Mouse (Mus musculus) MEL (cell line): ENCODE measurements around the gene Creb3l1. TPM values are rescaled to one million over a fixed set of nuclear protein-coding genes. Genes with fewer than 3 reads are reported as not detected.

Source experiments
- DNase-seq: peaks from one replicate; pipeline ENCODE4 v3.0.0; 2011; ENCODE audit warnings: low read depth, low spot score
- H3K27ac ChIP-seq: 2 replicates; pipeline ENCODE4 v1.5.1; 2012; ENCODE audit warnings: low read depth, mild to moderate bottlenecking, control low read depth, low read length, moderate library complexity; ENCODE audit not compliant: control insufficient read depth
- H3K27me3 ChIP-seq, 2 experiments: fragments of 150-350 bp in 1 of 2; sonication (generic) in 1 of 2; 2 replicates each; pipeline ENCODE4 v1.6.1; 2012; ENCODE audit warnings: low read length in 2 of 2, mild to moderate bottlenecking in 2 of 2, improper control_type of control experiment in 1 of 2, moderate library complexity in 1 of 2; ENCODE audit not compliant: insufficient read depth in 2 of 2, control insufficient read depth in 1 of 2
- H3K36me3 ChIP-seq, 2 experiments: 2 replicates each; pipeline ENCODE4 v1.6.1; 2012 to 2014; ENCODE audit warnings: low read length in 2 of 2, improper control_type of control experiment in 1 of 2, inconsistent platforms in 1 of 2, mild to moderate bottlenecking in 1 of 2; ENCODE audit not compliant: insufficient read depth in 2 of 2, control insufficient read depth in 1 of 2
- H3K4me1 ChIP-seq, 2 experiments: fragments of 150-350 bp in 1 of 2; sonication (generic) in 1 of 2; 2 replicates each; pipeline ENCODE4 v1.6.1; 2012; ENCODE audit warnings: low read length in 2 of 2, improper control_type of control experiment in 1 of 2, mild to moderate bottlenecking in 1 of 2; ENCODE audit not compliant: insufficient read depth in 2 of 2, control insufficient read depth in 1 of 2
- H3K4me3 ChIP-seq, 2 experiments: fragments of 150-350 bp in 1 of 2; sonication (generic) in 1 of 2; 2 replicates each; pipeline ENCODE4 v1.5.1; 2012; ENCODE audit warnings: low read depth in 2 of 2, low read length in 2 of 2, mild to moderate bottlenecking in 2 of 2, moderate library complexity in 2 of 2, control low read depth in 1 of 2, improper control_type of control experiment in 1 of 2; ENCODE audit not compliant: control insufficient read depth in 1 of 2, insufficient read depth in 1 of 2
- H3K79me2 ChIP-seq: 2 replicates; pipeline ENCODE4 v1.6.1; 2012; ENCODE audit warnings: mild to moderate bottlenecking, low read length, moderate library complexity; ENCODE audit not compliant: control insufficient read depth, poor library complexity, insufficient read depth
- H3K9ac ChIP-seq: 2 replicates; pipeline ENCODE4 v1.6.1; 2012; ENCODE audit warnings: low read depth, mild to moderate bottlenecking, control low read depth, low read length, moderate library complexity; ENCODE audit not compliant: control insufficient read depth, poor library complexity, severe bottlenecking
- H3K9me3 ChIP-seq: fragments of 150-350 bp; sonication (generic); replicated peaks from 2 replicates; pipeline ENCODE4 v1.6.1; 2012; ENCODE audit warnings: mild to moderate bottlenecking, low read length, improper control_type of control experiment, moderate library complexity; ENCODE audit not compliant: insufficient read depth
- BHLHE40 ChIP-seq: IDR thresholded peaks from 2 replicates; pipeline ENCODE4 v1.6.1; 2012; ENCODE audit warnings: low read depth, mild to moderate bottlenecking, inconsistent platforms, low read length, improper control_type of control experiment, borderline replicate concordance
- CTCF ChIP-seq, 3 experiments: IDR thresholded peaks in 2 of 3; conservative IDR thresholded peaks in 1 of 3; 2 replicates each; pipeline ENCODE4 v1.5.1; 2011 to 2012; ENCODE audit warnings: low read length in 3 of 3, low read depth in 2 of 3, mild to moderate bottlenecking in 2 of 3, improper control_type of control experiment in 1 of 3, inconsistent platforms in 1 of 3, mixed read lengths in 1 of 3, moderate library complexity in 1 of 3; ENCODE audit not compliant: control insufficient read depth in 1 of 3, insufficient read depth in 1 of 3, poor library complexity in 1 of 3, severe bottlenecking in 1 of 3
- E2F4 ChIP-seq: IDR thresholded peaks from 2 replicates; pipeline ENCODE4 v1.6.1; 2011; ENCODE audit warnings: low read depth, low read length, improper control_type of control experiment, borderline replicate concordance
- EP300 ChIP-seq, 2 experiments: IDR thresholded peaks; 2 replicates each; pipeline ENCODE4 v1.6.1; 2011; ENCODE audit warnings: improper control_type of control experiment in 2 of 2, low read length in 2 of 2, low read depth in 1 of 2, mild to moderate bottlenecking in 1 of 2
- ETS1 ChIP-seq: IDR thresholded peaks from 2 replicates; pipeline ENCODE4 v1.6.1; 2012; ENCODE audit warnings: low read depth, mild to moderate bottlenecking, inconsistent platforms, low read length, improper control_type of control experiment, moderate library complexity
- GABPA ChIP-seq: IDR thresholded peaks from 2 replicates; pipeline ENCODE4 v1.6.1; 2012; ENCODE audit warnings: low read depth, mild to moderate bottlenecking, inconsistent platforms, low read length, improper control_type of control experiment, moderate library complexity
- HCFC1 ChIP-seq: IDR thresholded peaks from 2 replicates; pipeline ENCODE4 v1.6.1; 2012; ENCODE audit warnings: low read depth, mild to moderate bottlenecking, inconsistent platforms, low read length, improper control_type of control experiment, moderate library complexity
- KAT2A ChIP-seq: conservative IDR thresholded peaks from 2 replicates; pipeline ENCODE4 v1.6.1; 2012; ENCODE audit warnings: low read depth, low read length, improper control_type of control experiment, inconsistent platforms
- MAFK ChIP-seq: IDR thresholded peaks from 2 replicates; pipeline ENCODE4 v1.6.1; 2011; ENCODE audit warnings: low read depth, mild to moderate bottlenecking, low read length, improper control_type of control experiment, borderline replicate concordance
- MEF2A ChIP-seq: IDR thresholded peaks from 2 replicates; pipeline ENCODE4 v1.6.1; 2014; ENCODE audit warnings: low read depth, mild to moderate bottlenecking, inconsistent platforms, low read length, improper control_type of control experiment; ENCODE audit not compliant: poor library complexity, insufficient replicate concordance, severe bottlenecking; ENCODE audit errors: extremely low read depth
- NELFE ChIP-seq: IDR thresholded peaks from 2 replicates; pipeline ENCODE4 v1.6.1; 2011; ENCODE audit warnings: low read depth, low read length, improper control_type of control experiment
- NRF1 ChIP-seq: IDR thresholded peaks from 2 replicates; pipeline ENCODE4 v1.6.1; 2014; ENCODE audit warnings: low read depth, mild to moderate bottlenecking, inconsistent platforms, low read length, improper control_type of control experiment, moderate library complexity; ENCODE audit not compliant: poor library complexity, insufficient read depth, severe bottlenecking
- POLR2A ChIP-seq, 2 experiments: IDR thresholded peaks; 2 replicates each; pipeline ENCODE4 v1.6.1; 2011 to 2012; ENCODE audit warnings: low read length in 2 of 2, mild to moderate bottlenecking in 2 of 2, control low read depth in 1 of 2, improper control_type of control experiment in 1 of 2, low read depth in 1 of 2, moderate library complexity in 1 of 2; ENCODE audit not compliant: control insufficient read depth in 1 of 2, insufficient read depth in 1 of 2, poor library complexity in 1 of 2
- POLR2AphosphoS2 ChIP-seq: IDR thresholded peaks from 2 replicates; pipeline ENCODE4 v1.6.1; 2011; ENCODE audit warnings: low read length, improper control_type of control experiment
- POLR2AphosphoS5 ChIP-seq: IDR thresholded peaks from 2 replicates; pipeline ENCODE4 v1.6.1; 2012; ENCODE audit warnings: low read depth, borderline replicate concordance, mild to moderate bottlenecking, inconsistent platforms, low read length, moderate library complexity, mixed read lengths
- RAD21 ChIP-seq: IDR thresholded peaks from 2 replicates; pipeline ENCODE4 v1.6.1; 2011; ENCODE audit warnings: mild to moderate bottlenecking, low read depth, low read length, improper control_type of control experiment
- RCOR1 ChIP-seq: IDR thresholded peaks from 2 replicates; pipeline ENCODE4 v1.6.1; 2012; ENCODE audit warnings: low read depth, mild to moderate bottlenecking, inconsistent platforms, low read length, improper control_type of control experiment
- SMC3 ChIP-seq: IDR thresholded peaks from 2 replicates; pipeline ENCODE4 v1.6.1; 2011; ENCODE audit warnings: low read depth, low read length, improper control_type of control experiment
- TAL1 ChIP-seq: IDR thresholded peaks from 2 replicates; pipeline ENCODE4 v1.6.1; 2012; ENCODE audit warnings: mild to moderate bottlenecking, inconsistent platforms, low read length, moderate library complexity, mixed read lengths
- TBP ChIP-seq: IDR thresholded peaks from 2 replicates; pipeline ENCODE4 v1.8.0; 2011; ENCODE audit warnings: low read depth, low read length, improper control_type of control experiment
- ZMIZ1 ChIP-seq: IDR thresholded peaks from 2 replicates; pipeline ENCODE4 v1.6.1; 2012; ENCODE audit warnings: low read depth, mild to moderate bottlenecking, inconsistent platforms, low read length, improper control_type of control experiment, moderate library complexity
- ZNF384 ChIP-seq: IDR thresholded peaks from 2 replicates; pipeline ENCODE4 v1.6.1; 2012; ENCODE audit warnings: low read depth, mild to moderate bottlenecking, inconsistent platforms, low read length, improper control_type of control experiment
- polyA plus RNA-seq, 2 experiments: library from polyadenylated mRNA; stranded (reverse) in 1 of 2; unstranded in 1 of 2; fragments of >175 nt in 1 of 2; fragments of >200 nt in 1 of 2; gene quantifications; 2 replicates each; pipeline versions ENCODE4 v1.2.1 to v1.2.4; 2012; ENCODE audit warnings: low replicate concordance in 2 of 2, low read depth in 1 of 2; ENCODE audit not compliant: insufficient read length in 2 of 2, insufficient read depth in 1 of 2, missing spikeins in 1 of 2
- total RNA-seq: library from RNA; depleted of rRNA; stranded (reverse); fragments of 300-350 nt; gene quantifications from 2 replicates; pipeline ENCODE4 v1.2.3, GENCODE M21; 2012

The Creb3l1 gene
- total and polyA plus RNA-seq, 3 experiments: 0.12 to 9.1 TPM; not detected in 1

DNA sequence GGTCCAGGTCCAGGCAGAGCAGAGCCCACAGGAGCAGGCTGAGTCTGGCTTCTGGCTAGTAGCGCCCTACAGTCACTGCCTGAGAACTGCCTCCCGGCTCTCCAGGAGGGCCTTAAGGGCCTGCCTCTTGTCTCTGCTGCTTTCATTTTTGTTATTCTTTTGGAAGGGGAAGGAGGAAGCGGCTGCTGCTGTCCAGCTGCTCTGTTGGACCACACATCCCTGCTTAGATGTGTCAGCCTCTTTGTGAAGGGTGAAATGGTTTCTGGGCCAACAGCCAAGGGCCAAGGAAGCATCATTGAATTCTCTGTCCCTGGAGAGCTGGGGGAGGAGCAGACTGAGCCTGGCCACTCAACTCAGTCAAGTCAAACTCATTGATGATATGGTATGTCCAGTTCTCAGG is 7.3 kb downstream of the Creb3l1 start:
- no peaks in the 10 kb centered on the region for H3K79me2 ChIP-seq
- H3K27me3 ChIP-seq: no peaks in the 10 kb centered on the region
- DNase-seq: no peak
- no peaks in the 10 kb centered on the region for H3K36me3 ChIP-seq
- H3K9ac ChIP-seq: no peak overlapping the region
- no peaks in the 10 kb centered on the region for H3K9me3 ChIP-seq
- H3K4me1 ChIP-seq: no peaks in the 10 kb centered on the region
- no peak overlapping the region for H3K27ac ChIP-seq
- no peak for TF ChIP-seq NRF1
- TF ChIP-seq RCOR1: no peak
- no peak overlapping the region for H3K4me3 ChIP-seq

GRCm38 (mm10) chr2:92014891-92015290 is 9.4 kb downstream of the Creb3l1 start:
- no peaks in the 10 kb centered on the region for H3K27me3 ChIP-seq
- H3K9ac ChIP-seq: no peak overlapping the region
- no peak for DNase-seq
- no peak overlapping the region for H3K27ac ChIP-seq
- no peaks in the 10 kb centered on the region for H3K9me3 ChIP-seq
- no peak for TF ChIP-seq ZNF384
- peak; percentile 24 for TF ChIP-seq SMC3
- peak in 2 of 3 experiments; percentile 49 to 63; a peak in 5 of 6 replicates for TF ChIP-seq CTCF (IDR thresholded peaks at IDR 0.05 in 2 of 3, conservative IDR thresholded peaks at IDR 0.05 in 1 of 3; ENCODE audit: control insufficient read depth in 1 of 3, insufficient read depth in 1 of 3, low read depth in 2 of 3, low read length in 3 of 3, poor library complexity in 1 of 3, severe bottlenecking in 1 of 3)
- no peaks in the 10 kb centered on the region for H3K79me2 ChIP-seq
- no peaks in the 10 kb centered on the region for H3K4me1 ChIP-seq
- no peak overlapping the region for H3K4me3 ChIP-seq
- no peaks in the 10 kb centered on the region for H3K36me3 ChIP-seq

DNA sequence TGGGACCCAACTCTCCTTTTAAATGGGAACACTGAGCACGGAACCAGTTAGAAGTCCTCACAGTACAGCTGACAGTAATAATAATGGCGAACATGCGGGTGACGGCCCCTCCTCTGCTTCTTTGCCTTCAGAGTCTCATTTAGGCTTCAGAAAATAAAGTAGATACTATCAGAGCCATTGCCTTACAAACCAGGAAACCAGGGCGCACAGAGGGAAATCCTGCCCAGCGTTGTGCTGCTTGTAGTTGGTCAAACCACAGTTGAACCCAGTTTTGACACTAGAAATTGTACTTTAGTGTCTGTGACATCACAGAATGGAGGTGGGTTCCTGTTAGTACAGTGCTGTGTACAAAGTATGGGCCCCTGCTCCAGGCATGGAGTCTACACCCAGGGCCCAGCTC is 10.1 kb downstream of the Creb3l1 start:
- H3K36me3 ChIP-seq: no peaks in the 10 kb centered on the region
- 0 out of 4 replicates have a peak, but pooled peaks cover 0 to under 1% of the 10 kb centered on the region in 2 experiments for H3K4me1 ChIP-seq
- no peaks in the 10 kb centered on the region for H3K9me3 ChIP-seq
- no peak overlapping the region for H3K9ac ChIP-seq
- H3K79me2 ChIP-seq: no peaks in the 10 kb centered on the region
- no peaks in the 10 kb centered on the region for H3K27me3 ChIP-seq
- H3K4me3 ChIP-seq: no peak overlapping the region
- no peak for TF ChIP-seq NELFE
- no peak for TF ChIP-seq E2F4
- no peak for TF ChIP-seq NRF1
- TF ChIP-seq ZMIZ1: no peak
- no peak for TF ChIP-seq MAFK
- no peak for TF ChIP-seq SMC3
- no peak for TF ChIP-seq TBP
- no peak for TF ChIP-seq HCFC1
- no peak for TF ChIP-seq KAT2A
- TF ChIP-seq CTCF (IDR thresholded peaks at IDR 0.05 in 2 of 3, conservative IDR thresholded peaks at IDR 0.05 in 1 of 3; ENCODE audit: control insufficient read depth in 1 of 3, insufficient read depth in 1 of 3, low read depth in 2 of 3, low read length in 3 of 3, poor library complexity in 1 of 3, severe bottlenecking in 1 of 3): no peak
- no peak for TF ChIP-seq POLR2AphosphoS2
- TF ChIP-seq TAL1: no peak
- TF ChIP-seq ETS1: no peak
- TF ChIP-seq MEF2A: no peak
- no peak for TF ChIP-seq POLR2AphosphoS5
- no peak for TF ChIP-seq POLR2A (IDR thresholded peaks at IDR 0.05; ENCODE audit: control insufficient read depth in 1 of 2, insufficient read depth in 1 of 2, low read depth in 1 of 2, low read length in 2 of 2, poor library complexity in 1 of 2)
- no peak for TF ChIP-seq RAD21
- no peak for TF ChIP-seq BHLHE40
- no peak for TF ChIP-seq GABPA
- TF ChIP-seq EP300 (IDR thresholded peaks at IDR 0.05; ENCODE audit: low read depth in 1 of 2, low read length in 2 of 2): no peak
- H3K27ac ChIP-seq: no peak overlapping the region
- DNase-seq: no peak
